Mouse (Mus musculus) heart, adult 2 months (tissue): ENCODE results near the gene Zg16.

ENCODE experiments used
- CTCF ChIP-seq: fragments of 200-600 bp; IDR thresholded peaks from 2 replicates; pipeline ENCODE4 v1.8.1; 2022; ENCODE audit warnings: antibody characterized with exemption, mild to moderate bottlenecking, moderate library complexity
- EP300 ChIP-seq: fragments of 200-500 bp; IDR thresholded peaks from 2 replicates; pipeline ENCODE4 v1.6.1; 2011; ENCODE audit warnings: low read depth, low read length, control low read depth; ENCODE audit not compliant: insufficient read depth
- POLR2A ChIP-seq: fragments of 200-500 bp; IDR thresholded peaks from 2 replicates; pipeline ENCODE4 v1.6.1; 2011; ENCODE audit warnings: mild to moderate bottlenecking, low read depth, low read length, control low read depth; ENCODE audit not compliant: insufficient read depth

GRCm38 (mm10) chr7:127003620-127004019 lies 83.5 kb downstream of the Zg16 start:
- TF ChIP-seq POLR2A, result no peak
- TF ChIP-seq CTCF, result no peak
- TF ChIP-seq EP300, result no peak
